Mouse (Mus musculus): Measurements from ENCODE around the gene Hdac2.

Gene Hdac2

DNA sequence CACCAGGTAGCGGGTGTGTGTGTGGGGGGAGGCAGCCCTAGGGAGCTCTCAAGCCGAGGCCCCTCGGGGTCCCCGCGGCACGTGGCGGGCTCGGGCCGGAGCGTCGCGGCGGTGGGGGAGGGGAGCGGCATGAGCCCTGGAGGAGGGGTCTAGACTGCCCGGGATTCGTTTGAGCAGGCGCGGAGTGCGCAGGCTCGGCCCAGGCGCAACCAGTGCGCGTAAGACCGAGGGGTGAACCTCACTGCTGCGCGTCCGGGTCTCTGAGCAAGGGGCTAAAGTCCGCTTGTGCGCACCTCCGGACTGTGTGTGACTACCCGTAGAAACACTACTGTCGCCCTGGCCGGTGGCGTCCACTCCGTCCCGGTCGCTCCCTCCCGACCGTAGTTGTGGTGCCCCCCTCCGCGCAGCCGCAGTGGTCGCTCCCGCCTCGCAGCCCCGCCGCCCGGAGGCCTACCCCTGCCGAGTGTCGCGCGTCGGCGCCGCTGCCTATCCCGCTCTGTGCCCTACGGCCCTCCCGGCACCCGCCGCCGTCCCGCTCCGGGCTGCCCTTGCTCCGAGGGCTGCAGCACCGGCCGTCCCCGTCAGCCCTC is at the start of gene Hdac2:
TSS of gene Hdac2 (plus strand) at position 459 of the 590 bp plus-strand sequence.
- peak; percentile 92 for DNase-seq

GRCm38 (mm10) chr10:36928212-36928611 is 46.1 kb upstream of the Hdac2 start:
- DNase-seq: no peak

GRCm38 (mm10) chr10:36935863-36936262 is 38.5 kb upstream of the Hdac2 start:
- DNase-seq: no peak

GRCm38 (mm10) chr10:36936271-36936670 is 38.1 kb upstream of the Hdac2 start:
- no peak for DNase-seq

DNA sequence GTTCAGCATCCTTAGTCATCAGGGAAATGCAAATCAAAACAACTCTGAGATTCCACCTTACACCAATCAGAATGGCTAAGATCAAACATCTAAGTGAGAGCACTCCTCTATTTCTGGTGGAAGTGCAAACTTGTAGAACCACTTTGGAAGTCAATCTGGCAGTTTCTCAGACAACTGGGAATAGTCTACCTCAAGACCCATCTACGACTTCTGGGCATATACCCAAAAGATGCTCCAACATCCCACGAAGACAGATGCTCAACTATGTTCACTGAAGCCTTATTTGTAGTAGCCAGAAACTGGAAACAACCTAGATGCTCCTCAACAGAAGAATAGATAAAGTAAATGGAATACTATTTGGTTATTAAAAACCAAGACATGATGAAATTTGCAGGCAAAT is 22.6 kb upstream of the Hdac2 start:
- DNase-seq: no peak

GRCm38 (mm10) chr10:36952622-36953021 is 21.7 kb upstream of the Hdac2 start:
- DNase-seq: no peak

DNA sequence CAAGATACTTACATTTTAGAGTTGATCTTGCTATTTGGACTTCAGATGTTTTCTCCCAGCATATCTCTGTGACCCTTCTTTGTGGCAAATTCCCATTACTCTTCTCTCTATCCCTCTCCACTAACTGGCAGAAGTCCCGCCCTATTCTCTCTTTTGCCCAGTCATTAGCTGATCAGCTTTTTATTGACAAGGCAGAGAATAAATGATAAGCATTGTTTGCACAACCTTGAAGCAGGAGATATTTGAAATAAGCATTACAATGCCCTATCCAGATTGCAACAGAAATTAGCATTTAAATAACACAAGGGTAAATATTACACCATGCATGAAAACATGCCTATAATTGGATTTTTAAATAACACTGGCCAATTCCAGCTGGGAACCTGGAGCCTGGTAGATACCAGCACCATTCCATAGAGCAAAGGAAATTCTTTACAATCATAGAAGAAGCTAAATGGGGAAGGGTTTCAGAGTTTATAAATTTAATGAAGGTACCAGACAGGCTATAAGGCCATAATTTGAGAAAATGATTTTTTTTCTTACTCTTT is 14.7 kb upstream of the Hdac2 start:
- DNase-seq: no peak

GRCm38 (mm10) chr10:36964406-36964805 is 9.9 kb upstream of the Hdac2 start:
- DNase-seq: no peak

GRCm38 (mm10) chr10:36974676-36975520 is 554 bp downstream of the Hdac2 start:
- peak; percentile 78 for DNase-seq

GRCm38 (mm10) chr10:36981866-36982265 is 7.5 kb downstream of the Hdac2 start:
- no peak for DNase-seq

GRCm38 (mm10) chr10:36992149-36992548 is 17.8 kb downstream of the Hdac2 start:
- no peak for DNase-seq

DNA sequence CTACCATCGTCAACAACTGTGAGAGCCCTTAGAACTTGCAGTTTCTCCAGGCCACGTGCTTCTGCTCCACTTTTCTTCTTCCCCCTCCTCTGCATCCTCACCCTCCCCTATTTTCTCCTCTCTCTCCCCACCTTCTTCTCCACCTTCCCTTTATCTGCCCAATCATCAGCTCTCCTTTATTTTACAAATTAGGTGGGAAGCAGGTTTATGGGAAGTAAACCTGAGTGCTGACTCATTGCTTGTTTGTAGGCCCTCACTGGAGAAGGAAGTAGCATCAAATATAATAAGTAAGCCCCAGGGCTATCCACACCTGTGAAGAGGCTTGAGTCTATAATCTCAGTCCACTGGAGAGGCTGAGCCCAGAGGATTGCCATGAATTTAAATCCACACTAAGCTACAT is 26.5 kb downstream of the Hdac2 start:
- DNase-seq: no peak

DNA sequence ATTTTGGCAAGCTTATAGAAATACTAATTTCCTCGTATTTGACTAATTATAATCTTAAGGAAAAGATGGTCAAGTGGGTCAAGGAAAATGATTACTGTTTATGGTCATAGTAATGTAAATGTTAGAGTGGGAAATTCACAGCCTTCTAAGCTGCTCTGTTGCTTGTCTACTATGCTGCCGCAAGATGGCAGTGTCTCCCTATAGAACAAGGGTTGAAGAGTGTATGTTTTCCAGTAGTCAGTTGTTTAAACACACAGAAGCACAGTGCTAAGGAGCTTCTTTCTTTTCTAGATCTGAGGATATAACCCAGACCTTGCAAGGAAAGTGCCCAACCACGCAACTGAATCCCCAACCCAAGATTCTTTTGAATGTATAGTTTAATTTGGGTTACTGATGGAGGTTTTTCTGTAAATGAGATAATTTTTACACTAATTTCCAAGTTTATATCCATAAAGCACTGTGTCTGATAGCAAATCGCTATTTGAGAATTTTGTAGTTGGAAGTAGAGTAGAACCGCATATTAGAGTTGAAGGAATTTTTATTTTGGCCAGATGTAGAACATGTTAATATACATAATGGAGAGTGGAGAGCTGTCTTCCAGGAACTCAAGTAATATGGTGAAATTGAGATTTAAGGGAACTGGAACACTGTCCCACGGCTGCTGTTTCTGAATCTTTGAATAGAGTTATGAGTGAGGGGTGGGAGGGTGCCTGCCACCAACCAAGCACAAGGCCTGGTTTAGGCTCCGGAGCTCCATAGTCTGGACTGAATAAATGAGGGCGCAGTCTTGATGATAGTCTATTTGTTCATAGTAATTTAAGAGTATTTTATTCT is 40.1 kb downstream of the Hdac2 start:
- peak; percentile 75 for DNase-seq

- no peak for DNase-seq
Observed at GRCm38 (mm10) chr10:37015729-37016128, 41.4 kb downstream of the Hdac2 start.

- DNase-seq: no peak
Observed at GRCm38 (mm10) chr10:37016200-37016599, 41.9 kb downstream of the Hdac2 start.

GRCm38 (mm10) chr10:37024301-37024700 is 50.0 kb downstream of the Hdac2 start:
- no peak for DNase-seq

DNA sequence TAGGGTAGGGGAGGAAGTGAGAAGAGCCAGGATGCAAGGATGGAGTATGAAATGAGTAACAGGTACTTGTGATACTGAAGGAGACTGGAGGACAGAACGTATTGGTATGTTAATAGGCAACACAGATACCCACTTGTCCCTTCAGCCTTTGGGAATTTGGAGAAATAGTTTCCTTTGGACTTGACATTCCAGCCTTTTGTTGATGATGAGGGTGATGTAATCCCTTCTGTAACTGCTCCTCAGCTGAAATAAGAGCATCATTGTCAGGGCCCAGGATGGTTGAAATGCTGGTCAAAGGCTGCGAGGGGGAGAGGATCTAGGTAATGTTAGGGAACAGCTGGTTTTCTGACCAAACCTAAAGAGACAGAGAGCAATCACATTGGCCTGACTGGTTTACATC is 54.3 kb downstream of the Hdac2 start:
- no peak for DNase-seq

GRCm38 (mm10) chr10:37035090-37035497 is 60.8 kb downstream of the Hdac2 start:
- DNase-seq: peak; percentile 41

DNA sequence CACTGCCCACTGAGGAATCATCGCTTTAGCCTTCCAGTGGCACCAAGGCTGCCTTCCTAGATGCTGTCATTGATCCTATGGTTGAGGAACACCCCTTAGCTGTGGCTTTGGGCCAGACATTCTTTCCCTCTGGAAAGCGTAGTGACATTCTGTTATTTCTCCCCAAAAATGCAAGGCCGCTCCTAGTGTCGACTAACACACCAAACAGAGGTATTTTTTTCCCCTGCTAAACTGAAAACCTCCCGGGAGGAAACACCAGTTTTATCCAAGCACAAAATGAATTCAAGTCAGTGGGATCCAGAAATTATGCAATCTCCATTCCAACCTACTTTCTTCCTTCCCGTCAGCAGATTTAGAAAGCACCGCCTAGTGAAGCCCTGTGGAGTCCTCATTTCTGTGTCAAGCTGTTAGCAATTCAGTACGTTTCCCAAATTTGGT is 73.3 kb downstream of the Hdac2 start:
- peak; percentile 3 for DNase-seq

Data from kidney, postnatal 14 days (tissue).